Mouse (Mus musculus) embryonic fibroblast, embryonic 13.5 days (primary cell): ENCODE results near the gene Palld.

Experiments used
- CTCF ChIP-seq: IDR thresholded peaks from 2 replicates; pipeline ENCODE4 v1.5.1; 2011; ENCODE audit warnings: mild to moderate bottlenecking, control low read depth, low read length, moderate library complexity, borderline replicate concordance; ENCODE audit not compliant: insufficient read depth
- POLR2A ChIP-seq: IDR thresholded peaks from 2 replicates; pipeline ENCODE4 v1.6.1; 2011; ENCODE audit warnings: low read depth, mild to moderate bottlenecking, control low read depth, low read length, moderate library complexity

GRCm38 (mm10) chr8:61745181-61745980, 157.1 kb downstream of the Palld start:
- TF ChIP-seq CTCF (no peak), POLR2A (no peak)
